Mouse (Mus musculus) lung, adult 18-20 months (tissue): ENCODE measurements around the gene Olfr738.

Experiments used
- DNase-seq, 2 experiments: peaks; one replicate each; pipeline ENCODE4 v3.0.0; 2022; ENCODE audit warnings: mixed read lengths in 2 of 2

Olfr738 gene

DNA sequence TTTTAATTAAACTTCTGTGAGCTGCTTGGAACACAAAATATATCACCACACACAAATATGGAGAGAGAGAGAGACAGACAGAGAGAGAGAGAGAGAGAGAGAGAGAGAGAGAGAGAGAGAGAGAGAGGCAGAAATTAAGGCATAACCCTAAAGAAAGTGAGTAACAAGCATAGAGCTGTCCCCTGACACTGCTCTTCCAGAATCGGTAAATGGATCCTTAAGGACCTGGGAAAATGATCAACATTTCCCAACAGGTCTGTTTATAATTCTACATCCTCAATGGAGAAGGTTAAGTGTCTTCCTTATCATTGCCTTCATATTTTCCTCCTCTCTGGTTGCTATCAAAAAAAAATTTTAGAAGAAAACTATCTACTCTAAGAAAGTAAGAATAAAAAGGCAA is at the start of gene Olfr738:
Gene Olfr738, plus strand, starts transcription at position 301 of the 400 bp plus-strand sequence.
- no peak for DNase-seq

DNA sequence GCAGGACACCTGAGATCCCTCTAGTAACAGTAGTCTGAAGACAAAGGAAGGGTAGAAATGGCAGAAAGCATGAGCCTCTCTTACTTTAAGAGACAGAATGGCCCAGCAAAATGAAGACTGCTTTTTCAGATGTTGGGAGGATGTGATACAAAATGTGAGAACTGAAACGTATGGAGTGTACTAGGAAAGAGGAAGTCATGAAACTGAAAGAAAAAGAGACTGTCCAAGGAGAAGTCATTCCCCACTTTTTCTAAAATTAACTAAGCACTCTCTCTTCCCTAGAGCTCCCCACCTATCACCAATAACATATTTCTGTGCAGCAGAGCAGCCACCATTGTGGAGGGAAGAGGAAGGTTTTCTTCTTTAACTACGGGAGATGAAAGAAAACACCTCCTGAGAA is 49.8 kb upstream of the Olfr738 start, which contains the start of gene Tlr11:
Gene Tlr11, plus strand, starts transcription at position 322 of the 400 bp plus-strand sequence.
- DNase-seq, result no peak

DNA sequence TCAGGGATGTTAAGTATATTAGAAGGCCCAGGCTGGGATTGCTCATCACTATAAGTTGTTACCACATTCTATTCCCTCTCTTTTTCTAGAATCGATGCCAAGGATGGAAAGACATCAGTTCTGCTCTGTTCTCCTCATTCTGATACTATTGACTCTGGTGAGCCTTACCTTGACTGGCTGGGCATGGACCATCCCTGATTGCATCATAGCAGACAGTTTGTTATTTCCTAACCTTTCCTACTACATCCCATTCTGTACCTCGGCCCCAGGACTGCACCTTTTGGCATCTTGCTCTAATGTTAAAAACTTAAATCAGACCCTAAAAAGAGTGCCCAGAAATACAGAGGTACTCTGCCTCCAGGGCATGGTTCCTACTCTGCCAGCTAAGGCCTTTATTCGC is 46.9 kb upstream of the Olfr738 start:
- no peak for DNase-seq

DNA sequence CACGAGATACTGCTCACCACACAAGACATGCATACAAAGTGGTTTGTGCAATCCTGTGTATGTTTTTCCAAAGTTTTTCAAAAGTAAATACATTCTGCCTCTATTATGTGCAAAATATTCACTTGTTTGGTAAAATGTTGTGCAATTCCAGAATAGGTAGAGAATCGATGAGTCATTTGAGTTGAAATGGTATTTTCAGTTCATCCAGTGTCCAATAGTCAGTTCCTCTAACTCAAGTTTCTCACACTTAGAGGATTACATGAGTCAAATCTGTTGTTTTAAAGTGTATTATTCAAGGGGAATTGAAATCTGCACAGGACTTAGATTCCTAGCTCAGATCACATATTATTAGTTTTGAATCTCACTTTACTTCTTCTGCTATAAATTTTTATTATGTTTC is 43.8 kb upstream of the Olfr738 start:
- no peak for DNase-seq

DNA sequence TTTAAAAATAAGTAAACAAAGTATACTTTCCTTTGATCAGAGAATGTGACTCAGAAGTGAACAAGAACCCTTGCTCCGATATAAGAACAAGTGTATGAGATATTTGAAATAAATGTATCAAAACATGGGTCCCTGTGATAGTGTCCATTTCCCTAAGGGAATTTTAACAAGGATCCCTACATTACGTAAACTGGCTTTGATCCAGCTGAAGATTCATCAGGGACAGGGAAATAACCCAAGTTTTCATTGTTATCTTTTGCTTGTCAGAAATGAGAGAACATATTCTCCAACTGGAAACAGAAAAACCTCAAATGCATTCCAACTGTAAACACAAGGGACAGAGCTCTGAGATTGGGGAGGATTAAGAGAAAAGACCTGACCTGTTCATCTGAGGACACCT is 26.5 kb upstream of the Olfr738 start, which contains the start of gene Olfr736:
Gene Olfr736, plus strand, starts transcription at position 301 of the 400 bp plus-strand sequence.
- DNase-seq, result no peak

DNA sequence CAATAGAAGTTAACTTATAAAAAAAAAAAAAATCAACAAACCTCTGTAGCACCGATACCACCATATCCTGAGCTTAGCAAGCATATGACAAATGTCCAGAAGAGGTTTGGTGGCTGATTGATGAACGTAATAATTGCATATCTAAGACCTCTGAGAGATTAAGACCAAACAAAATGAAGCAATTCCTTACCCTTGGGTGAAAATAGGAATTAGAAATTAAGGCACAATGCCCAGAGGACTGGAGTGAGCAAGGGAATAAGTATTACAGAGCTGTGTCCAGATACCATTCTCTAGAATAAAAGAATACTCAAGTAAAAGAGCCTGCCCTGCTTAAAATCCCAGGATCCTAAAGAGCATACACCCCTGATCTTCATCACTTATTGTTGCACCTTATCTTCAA is 11.0 kb downstream of the Olfr738 start, which contains the start of gene Olfr739:
Gene Olfr739, plus strand, starts transcription at position 301 of the 400 bp plus-strand sequence.
- DNase-seq, result no peak

DNA sequence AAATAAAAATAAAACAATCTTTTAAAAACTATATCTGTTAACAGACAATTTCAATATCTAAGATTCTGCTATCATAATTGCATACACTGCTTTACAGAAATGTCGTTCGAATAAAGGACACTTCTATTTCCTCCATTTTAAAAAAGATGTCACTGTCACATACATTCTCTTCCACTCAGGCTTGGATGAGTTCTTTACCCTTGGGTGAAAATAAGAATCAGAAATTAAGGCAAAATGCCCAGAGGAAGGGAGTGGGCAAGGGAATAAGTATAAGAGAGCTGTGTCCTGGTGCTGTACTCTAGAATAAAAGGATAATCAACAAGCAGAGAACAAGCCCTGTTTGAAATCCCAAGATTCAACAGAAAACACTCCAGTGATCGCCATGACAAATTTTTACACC is 37.9 kb downstream of the Olfr738 start, which contains the start of gene Olfr740:
Gene Olfr740, plus strand, starts transcription at position 301 of the 400 bp plus-strand sequence.
- no peak for DNase-seq
